Mouse (Mus musculus) ES-Bruce4 (cell line): ENCODE measurements at regions not wholly inside any gene's neighbourhood (a gene's known extent, or its start where the extent isn't known, plus 50 kb on each side); places are given as distances from the start of the nearest gene placed in this dataset.

Experiments used
- CTCF ChIP-seq: IDR thresholded peaks from one replicate; pipeline ENCODE4 v1.8.1; 2011; ENCODE audit warnings: low read depth, low read length
- POLR2A ChIP-seq: IDR thresholded peaks from one replicate; pipeline ENCODE4 v1.8.1; 2011; ENCODE audit warnings: low read length; ENCODE audit not compliant: insufficient read depth

DNA sequence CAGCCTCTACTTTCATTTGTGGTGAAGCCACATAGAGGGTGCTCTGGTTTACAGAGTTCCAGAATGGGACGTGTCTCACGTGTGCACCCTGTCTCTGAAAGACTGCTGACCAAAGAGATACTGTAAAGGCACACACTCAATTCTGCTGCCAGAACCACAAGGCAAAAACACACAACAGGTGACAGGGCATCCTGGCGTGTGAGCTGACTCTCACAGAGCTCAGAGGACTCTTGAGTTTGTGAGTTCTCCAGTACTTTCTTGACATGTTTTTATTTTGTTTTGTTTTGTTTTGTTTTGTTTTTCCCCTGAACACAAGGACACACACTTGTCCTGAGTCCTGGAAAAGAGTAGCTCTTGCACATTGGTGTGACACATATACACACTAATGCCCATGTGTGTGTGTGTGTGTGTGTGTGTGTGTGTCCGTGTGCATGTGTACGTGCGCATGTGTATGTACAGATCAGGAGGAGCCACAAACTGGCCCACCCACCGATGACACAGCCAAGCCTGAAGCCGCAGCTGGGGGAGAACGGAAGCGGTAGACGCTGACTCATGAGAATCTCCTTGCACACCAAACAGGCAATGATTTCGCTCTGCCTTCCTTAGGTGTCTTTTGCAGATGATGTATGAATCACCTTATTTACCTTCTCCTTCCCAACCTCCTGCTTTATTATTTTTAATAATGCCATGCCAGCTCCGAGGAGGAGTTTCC lies 89.4 kb downstream of the Maf start:
- no peak for TF ChIP-seq CTCF
- TF ChIP-seq POLR2A: no peak
